Mouse (Mus musculus) erythroblast, adult 5-6 weeks (primary cell): ENCODE data around the gene Tgfbr3. TPM values are rescaled to one million over a fixed set of nuclear protein-coding genes. Genes with fewer than 3 reads are reported as not detected.

Source experiments
- ATAC-seq: replicated peaks from 2 replicates; pipeline ENCODE4 v1.8.0; 2016; ENCODE audit warnings: moderate number of reproducible peaks, mild to moderate bottlenecking, moderate TSS enrichment, inconsistent platforms; ENCODE audit not compliant: poor library complexity, low FRiP score, severe bottlenecking
- total RNA-seq, 2 experiments: library from RNA; stranded (forward) in 1 of 2; stranded (reverse) in 1 of 2; fragments of 150-400 nt in 1 of 2; fragments of 200-764, 138-1000 nt in 1 of 2; gene quantifications; 2 replicates each; pipeline versions ENCODE4 v1.2.3 to v1.2.4; 2015 to 2017; ENCODE audit warnings: low replicate concordance in 2 of 2

Gene Tgfbr3
- 1.5 and 1.9 TPM in 2 replicates for total RNA-seq (2015; ENCODE audit: low replicate concordance)
- total RNA-seq (2017; ENCODE audit: low replicate concordance) = 2.2 and 2.6 TPM in 2 replicates

DNA sequence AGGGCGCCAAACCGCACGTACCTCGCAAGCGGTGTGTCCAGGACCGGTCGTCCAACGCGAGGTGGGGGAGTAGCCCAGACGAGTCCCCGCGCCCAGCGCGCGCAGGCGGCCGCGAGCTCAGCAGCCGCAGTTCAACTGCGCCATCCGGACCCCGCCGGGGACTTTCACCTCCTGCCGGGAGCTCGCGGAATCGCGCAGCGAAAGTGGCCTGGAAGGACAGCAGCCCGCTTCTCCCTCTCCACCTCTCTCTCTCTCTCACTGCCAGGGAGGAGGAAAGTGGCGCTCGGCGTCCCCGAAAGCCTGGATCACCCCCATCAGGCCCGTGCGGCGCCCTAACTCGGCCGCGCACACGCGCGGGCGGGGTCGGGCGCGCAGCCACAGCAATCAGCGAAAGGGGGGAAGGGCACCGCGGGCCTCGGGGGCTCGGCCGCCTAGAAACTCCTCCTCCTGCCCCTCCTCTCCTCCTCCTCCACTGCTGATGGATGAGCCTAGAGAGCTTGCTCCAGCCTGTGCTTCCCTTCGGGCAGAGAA lies at the start of gene Tgfbr3:
Tgfbr3 (minus strand) TSS at position 396 of the 531 bp plus-strand sequence.
- no peak for ATAC-seq

DNA sequence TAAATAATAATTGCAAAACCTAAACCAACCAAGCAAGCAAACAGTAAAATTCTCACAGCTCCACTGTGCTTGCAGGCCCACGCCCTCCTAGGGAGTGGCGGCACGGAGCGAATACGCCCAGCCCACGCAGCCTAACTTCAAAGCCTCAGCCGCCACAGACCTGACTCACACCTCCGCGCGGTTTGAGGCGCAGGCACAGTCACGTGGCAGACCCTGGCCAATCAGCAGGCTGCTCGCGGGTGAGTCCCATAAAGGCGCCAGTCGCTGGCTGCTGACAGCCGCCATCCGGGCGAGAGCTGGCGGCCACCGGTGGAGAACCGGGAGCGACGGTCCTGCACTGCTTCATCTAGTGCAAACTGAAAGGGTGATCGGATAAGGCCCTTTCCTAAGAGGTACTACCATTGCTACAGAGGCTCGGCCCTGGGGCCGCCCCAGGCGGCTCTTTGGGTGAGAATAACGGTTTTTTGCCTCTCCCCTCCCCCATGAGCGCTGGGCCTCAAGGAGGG lies 41.5 kb upstream of the Tgfbr3 start, which contains the start of gene Brdt:
Brdt (plus strand) TSS at position 244 of the 506 bp plus-strand sequence.
- no peak for ATAC-seq

DNA sequence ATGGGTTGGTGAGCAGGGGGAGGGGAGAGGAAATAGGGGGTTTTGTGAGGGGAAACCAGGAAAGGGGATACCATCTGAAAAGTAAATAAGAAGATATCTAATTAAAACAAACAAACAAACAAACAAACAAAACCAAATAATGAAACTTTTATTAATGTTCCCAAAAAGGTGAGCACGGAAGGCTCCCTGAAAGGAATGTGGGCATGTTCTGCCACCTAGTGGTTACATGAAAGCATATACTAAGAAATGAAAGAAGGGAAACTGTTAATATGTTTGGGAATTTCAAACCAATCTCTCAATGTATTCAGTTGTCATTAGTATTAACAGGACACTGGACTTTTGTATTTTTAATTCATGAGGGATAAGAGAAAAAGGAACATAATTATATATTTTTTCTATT lies 31.3 kb upstream of the Tgfbr3 start:
- ATAC-seq = no peak

DNA sequence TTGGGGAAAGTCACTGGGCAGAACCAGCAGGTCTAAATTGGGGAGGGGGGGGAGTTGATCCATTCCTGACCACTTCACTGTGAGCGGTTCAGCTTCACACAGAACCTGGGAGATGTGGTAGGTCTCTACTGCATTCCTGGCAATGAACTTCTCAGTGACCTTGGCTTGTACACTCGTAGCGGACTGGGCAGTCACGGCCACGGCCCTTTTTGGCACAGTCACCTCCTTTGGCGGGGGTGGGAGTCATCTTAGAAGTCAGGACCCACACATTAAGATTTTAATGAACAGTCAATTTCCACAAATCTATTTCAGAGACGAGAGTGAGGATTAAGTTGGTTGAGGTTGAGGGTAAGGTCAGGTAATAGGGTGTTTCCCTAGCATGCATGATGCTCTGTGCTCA lies 27.7 kb upstream of the Tgfbr3 start:
- ATAC-seq = no peak

DNA sequence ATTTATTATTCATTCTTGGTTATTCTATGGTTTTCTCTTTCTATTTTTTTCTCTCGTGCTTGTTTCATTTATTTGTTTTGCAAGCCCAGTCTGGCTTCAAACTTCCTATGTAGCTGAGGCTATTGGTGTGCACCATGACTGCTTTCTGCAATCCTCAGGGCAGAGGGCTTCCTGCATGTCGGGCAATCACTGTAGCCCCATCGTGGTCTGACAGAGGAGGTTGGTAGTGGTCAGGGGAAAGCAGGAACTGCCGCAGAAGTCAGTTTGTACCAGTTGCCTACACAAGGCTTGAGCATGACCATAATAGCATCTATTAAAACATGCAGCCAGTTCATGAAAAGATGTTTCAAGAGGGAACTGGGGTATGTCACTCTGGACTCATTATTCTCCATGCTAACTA lies 18.0 kb upstream of the Tgfbr3 start:
- ATAC-seq = no peak

DNA sequence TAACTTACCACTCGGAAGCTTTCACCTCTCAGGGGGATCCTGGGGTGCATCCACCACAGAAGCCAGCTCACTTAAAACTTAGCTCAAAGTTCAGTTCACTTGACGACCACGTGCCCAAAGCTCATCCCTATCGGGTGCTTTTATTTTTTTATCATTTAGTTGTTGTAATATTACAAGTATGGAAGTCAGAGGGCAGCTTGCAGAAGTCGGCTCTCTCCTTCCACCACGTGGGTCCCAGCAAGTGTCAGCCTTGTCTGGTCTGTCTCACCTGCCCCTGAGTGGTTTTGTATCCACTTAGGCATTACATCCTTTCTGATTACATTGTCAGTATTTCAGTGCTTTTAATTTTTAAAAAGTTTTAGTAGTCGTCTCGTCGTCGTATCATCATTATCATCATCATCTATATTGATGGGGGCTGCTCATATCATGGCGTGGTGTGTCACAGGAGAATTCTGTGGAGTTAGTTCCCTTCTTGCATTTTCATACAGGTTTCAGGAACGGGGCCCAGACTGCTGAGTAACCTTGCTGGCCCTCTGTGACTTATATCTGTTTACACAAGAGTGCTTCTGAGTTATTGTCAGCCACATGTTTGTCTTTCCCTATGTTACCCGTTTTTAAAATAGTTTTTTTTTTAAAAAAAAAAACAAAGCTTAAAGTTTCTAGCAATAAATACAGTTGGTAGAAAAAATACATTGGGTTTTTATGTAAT lies 14.8 kb upstream of the Tgfbr3 start:
- ATAC-seq = no peak

DNA sequence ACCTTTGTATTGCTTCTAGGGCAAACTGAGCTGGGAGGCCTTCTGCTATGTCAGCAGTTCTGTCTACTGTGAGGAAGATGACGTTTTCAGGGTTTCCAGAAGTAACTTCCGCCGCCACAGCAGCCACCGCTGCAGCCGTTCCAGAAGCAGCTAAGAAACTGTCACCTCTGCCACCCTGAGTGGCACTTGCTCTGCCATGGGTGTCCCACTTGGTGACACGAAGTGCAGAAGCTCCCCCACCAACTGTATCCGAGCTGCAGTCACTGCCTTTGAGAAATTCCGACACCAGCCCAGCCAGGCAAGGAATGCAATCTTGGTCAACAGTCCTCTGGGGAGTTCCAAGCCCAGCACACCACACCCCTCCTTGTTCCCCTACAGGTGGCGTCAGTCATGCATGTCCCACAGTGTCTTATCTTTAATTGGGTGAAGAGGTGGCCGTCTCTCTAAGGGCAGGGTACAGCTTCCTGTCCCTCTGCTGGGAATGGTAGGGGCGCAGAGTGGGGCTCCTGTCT lies 14.0 kb upstream of the Tgfbr3 start:
- ATAC-seq = no peak

DNA sequence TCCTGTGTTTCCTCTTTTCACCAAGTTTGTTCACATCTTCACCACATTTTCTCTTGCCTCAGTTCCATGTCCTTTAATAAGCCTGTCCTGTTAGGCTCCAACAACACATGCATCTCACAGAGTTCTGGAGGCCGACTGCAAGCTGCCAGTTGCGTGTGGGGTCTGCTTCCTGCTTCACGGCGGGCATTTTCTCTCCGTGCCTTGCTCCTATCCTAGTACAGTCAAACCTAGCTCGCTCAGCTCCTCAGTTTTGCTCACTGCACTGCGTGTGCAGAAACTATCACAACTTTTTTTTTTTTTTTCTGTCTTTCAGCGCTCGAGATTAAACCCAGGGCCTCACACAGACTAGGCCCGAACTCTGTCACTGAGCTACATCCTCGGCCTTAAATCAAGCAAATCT lies 9.4 kb upstream of the Tgfbr3 start:
- no peak for ATAC-seq

DNA sequence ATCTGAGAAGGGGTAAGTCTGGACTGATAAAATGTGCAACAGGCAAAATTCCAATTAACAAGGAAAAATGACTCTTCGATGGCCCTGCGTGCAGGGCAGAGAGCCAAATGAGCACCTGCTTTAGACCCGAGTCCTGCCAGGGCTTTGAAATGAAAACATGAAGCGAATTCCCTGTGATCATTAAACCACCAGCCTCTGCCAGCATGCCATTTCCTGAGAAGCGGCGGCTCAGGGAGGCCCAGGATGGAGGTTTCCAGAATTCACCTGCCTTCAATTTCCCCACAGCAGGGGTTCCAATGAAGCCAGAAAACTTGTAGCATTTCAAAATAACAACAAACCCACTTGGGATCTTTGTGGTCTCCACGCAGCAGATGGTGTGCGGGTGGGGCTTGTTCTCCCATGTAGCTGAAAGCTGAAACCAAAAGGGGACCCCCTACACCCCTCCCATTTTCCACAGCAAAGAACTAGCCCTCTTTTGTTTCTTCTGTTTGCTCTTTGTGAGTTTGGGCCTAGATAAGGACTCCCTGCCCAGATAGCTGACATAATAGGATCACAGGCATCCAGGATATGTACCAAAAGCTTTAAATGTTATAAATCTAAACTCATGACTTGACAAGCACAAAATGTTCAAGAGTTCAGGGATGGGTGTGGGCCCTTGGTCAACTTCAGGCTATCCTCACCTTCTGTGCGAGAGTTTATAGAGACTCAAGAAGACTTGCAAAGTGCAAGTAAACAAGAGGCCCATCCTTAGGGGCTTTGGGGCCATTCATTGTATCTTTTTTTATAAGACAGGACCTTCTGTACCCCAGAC lies 7.3 kb upstream of the Tgfbr3 start:
- ATAC-seq = no peak

DNA sequence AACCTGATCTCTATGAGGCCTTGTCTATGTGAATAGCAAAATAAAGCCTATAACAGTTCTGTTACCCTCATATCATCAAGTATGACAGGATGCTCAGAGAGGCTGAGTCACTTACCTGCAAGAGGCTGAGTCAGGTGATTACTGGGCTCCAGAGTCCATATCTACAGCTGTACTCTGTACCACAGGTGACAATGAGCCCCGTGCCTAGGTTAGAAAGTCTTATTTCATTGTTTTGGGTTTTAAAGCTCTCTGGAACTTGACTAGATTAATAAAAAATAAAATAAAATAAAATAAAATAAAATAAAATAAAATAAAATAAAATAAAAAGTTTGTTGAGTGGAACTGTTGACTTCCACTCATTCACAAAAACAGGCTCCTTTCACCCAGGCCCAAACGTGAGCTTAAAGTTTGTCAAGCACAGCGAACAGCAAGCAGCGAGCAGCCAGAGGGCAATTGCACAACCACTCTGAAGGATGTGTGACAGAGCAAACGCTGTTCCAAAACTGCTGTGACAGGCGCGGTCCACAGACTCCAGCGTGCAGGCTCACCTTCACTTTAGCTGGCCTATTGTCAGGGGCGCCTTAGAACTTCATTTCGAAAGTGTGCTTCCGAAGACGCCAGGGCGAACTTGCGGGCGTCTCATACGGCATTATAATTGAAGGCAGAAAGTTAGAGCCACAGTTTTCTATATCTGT lies 6.5 kb upstream of the Tgfbr3 start:
- ATAC-seq = no peak

DNA sequence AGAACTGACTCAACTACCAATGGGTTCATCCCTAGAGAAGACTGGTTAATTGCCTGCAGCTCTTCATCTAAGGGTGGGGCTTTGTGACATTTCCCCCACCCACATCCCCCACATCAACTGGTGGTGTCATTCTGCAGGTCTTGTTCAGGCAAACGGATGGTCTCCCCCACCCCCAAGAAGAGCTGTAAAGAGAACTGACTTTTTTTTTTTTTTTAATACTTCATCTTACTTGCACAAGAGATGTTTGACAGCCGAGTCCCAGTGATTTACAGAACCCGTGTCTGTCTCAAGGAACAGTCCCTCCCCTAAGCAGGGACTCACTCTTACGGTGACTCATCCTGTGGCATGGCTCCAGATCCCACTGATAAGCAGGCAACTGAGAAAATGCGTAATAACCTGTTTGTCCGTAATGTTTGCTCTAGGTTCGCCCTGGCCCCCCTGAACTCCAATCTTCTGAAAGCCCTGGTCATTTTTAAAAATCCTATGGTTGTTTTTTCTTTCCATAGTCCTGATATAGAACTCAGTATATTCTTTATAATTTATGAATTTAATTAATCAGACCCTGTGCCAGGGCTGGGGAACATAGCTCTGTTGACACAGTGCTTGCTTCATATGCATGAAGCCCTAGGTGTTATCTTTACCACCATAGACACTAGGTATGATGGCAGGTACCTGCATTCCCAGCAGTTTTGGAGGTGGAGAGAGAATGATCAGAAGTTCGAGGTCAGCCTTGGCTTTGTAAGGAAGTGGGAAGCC lies 5.8 kb upstream of the Tgfbr3 start:
- ATAC-seq = no peak

DNA sequence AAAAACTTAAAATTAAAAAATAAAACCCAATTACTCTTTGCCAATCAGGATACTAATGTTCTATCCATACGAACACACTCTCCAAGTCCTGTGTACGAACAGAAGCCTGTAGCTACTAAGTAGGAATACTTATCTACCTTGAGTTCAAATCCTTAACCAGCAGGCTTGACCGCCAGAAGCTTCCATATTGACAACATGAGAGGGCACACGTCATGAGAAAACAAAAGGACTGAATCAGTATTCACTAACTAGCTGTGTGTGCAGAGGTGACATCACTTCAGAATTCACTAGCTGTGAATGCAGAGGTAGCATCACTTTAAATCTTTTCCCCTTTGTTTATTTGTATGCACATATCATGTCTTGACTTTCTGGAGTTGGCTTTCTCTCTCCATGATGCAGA lies 4.6 kb upstream of the Tgfbr3 start:
- no peak for ATAC-seq

DNA sequence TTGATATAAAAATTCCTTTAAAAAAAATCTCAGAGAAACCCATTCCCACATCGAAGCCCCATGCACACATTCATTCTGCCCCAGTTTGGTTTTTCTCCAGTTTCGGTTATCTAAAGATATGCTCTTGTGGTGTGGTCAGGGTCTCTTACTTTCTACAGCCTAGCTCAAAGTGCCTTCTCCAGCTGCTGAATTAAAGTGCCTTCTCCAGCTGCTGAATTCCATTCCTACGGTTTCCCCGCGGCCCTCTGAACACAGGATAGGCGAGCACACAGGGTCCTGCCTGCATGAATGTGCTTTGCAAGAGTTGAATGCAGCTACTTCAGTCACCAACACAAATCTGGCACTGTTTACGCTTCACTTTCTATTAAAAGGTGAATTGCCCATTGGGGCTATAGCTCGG lies 557 bp upstream of the Tgfbr3 start:
- ATAC-seq = no peak

DNA sequence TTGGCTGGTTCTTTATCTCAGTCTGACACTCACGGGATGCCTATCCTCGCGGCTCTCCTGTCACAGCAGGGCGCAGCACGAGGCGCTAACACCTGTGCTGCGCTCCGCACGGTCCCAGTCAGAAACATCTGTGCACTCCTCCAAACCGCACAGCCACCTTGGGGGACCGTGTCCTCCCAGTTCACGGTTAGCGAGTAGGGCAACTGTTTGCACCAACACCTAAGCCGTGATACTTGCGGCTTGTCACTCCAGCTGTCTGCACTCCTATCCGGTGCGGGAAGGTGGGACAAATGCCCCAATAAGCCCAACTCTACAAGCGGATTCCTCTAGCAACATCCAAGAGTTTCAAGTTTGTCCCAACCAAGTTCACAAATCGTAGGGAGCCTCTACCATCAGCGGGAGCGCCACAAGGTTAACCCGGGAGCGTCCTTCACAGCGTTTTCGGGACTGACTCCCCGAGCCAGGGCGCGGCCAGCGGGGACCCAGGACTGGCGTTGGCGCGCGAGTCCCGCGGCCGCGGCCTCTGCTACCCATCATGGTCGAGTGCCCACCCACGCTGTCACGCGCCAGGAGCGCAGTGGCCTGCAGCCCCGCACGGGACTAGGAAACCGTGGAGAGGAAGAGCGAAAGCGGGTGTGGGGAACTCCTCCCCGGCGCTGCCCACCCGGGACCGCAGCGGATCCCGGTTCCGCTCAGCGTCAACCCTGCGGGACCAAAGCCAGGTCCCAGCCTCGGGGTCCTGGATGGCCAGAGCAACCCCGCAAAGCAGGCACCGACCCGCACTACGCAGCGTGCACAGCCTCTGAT lies 799 bp downstream of the Tgfbr3 start:
- 0 out of 2 replicates have a peak, but pooled peaks have one; percentile 38 for ATAC-seq

DNA sequence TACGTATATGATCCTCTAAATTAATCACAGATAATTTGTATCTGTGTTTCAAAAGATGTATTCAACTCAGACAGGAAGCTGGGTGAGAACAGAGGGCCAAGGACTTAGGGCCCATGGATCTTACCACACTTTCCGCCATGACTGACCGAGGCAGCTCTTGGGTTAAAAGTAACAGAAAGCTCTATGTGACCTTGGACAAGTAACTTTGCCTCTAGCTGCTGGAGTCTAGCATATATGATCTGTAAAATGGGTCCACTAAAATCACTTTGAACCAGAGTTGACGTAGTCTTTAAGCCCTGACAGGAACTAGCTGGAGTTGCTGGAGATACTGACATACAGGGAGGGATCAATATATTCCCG lies 1.5 kb downstream of the Tgfbr3 start:
- ATAC-seq = no peak

DNA sequence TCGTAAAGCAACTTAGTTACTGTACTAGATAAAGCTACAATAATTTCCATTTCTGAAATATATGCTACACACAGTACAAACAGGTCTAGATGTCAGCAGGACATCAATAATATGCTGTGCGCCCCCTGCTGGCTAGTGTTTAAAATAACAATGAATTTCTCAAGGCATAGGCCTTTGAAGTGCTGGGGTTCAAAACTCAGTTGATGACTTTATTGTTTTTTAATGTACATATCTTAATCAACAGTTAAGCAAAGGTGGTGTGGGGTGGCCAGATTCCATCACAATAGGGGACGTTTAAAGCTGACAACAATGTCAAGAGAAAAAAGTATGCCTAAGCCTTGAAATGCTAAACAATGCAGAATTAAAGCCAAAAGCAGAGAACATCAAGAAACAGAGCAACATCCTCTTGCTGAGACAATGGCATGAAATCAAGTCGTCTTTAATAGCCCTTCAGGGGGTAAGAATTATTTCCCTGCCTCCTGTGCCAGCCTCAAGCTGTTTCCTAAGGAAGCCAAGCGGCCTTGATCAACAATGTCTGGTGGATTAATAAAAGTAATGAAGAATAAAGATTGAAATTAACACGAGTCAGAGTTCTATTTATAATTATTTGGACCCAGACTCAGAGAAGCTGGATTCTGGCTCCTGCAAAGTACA lies 2.0 kb downstream of the Tgfbr3 start:
- ATAC-seq = peak; percentile 77

DNA sequence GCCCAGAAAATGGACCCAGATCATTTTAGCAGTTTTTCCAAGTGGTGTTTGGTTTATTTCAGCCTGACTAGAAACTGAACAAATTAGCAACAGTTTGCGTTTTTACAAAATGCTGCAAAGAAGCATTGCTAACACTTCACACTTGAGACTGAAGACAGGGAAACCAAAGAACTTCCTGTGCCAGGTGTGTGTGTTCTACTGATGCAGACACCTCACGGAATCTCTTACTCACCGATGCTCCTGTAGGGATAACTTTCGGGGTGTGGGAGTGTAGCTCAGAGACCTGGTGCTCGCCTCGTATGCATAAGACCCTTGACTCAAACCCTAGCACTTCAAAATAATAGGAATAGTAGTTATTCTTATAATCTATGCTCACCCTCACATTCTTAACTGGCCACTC lies 3.9 kb downstream of the Tgfbr3 start:
- ATAC-seq = no peak

DNA sequence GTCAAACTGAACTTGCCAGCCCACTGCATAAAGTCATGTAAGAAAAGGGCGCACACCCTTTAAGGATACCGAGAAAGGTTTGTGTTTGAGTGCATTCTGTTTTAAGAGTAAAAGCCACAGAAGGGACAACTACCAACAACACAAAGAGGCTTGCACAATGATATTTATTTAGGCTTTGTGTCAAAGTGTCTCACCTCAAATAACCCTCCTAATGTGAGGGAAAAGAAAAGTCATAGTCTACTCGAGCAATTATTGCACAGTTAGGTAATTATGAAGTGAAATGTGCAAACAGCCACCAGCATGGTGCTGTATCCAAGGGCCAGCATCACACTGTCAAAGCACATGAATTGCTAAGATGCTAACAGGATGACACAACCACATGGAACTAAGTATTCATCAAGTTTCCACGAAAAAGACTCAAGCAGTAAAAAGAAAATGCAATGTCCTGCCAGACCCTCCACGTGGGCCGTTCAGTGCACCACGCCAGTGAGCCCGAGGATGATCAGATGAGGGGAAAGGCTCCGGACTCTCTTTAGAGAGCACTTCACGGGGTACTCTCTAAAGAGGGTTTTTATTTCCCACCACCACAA lies 5.4 kb downstream of the Tgfbr3 start:
- no peak for ATAC-seq
